Mouse (Mus musculus): ENCODE results near the gene Metap2. TPM values are rescaled to one million over a fixed set of nuclear protein-coding genes. Genes with fewer than 3 reads are reported as not detected.

Metap2 gene
- polyA plus RNA-seq, 1 experiment from 2014 or later: 175 TPM

Other genes with a start within 250 kb of the Metap2 start
- gene Usp44, start 65.5 kb downstream of the Metap2 start, polyA plus RNA-seq (2015; fragmentation: Nextera tagmentation; extraction: Ambion mirVana): 0.28 and 0.54 TPM in 2 replicates
- 49.9 and 61.0 TPM in 2 replicates for gene Vezt, start 138.7 kb upstream of the Metap2 start, polyA plus RNA-seq (2015; fragmentation: Nextera tagmentation; extraction: Ambion mirVana)
- 2.7 and 3.2 TPM in 2 replicates for gene Fgd6, start 138.9 kb upstream of the Metap2 start, polyA plus RNA-seq (2015; fragmentation: Nextera tagmentation; extraction: Ambion mirVana)